Mouse (Mus musculus) cerebellum, adult 2 months (tissue): ENCODE results near the gene Nthl1.

ENCODE experiments used
- CTCF ChIP-seq: fragments of 200-500 bp; IDR thresholded peaks from 2 replicates; pipeline ENCODE4 v1.5.1; 2011; ENCODE audit warnings: low read depth, mild to moderate bottlenecking, control low read depth, low read length, moderate library complexity, borderline replicate concordance; ENCODE audit not compliant: insufficient read depth
- POLR2A ChIP-seq: fragments of 200-500 bp; IDR thresholded peaks from 2 replicates; pipeline ENCODE4 v1.6.1; 2011; ENCODE audit warnings: low read length, control low read depth, borderline replicate concordance; ENCODE audit not compliant: insufficient read depth

DNA sequence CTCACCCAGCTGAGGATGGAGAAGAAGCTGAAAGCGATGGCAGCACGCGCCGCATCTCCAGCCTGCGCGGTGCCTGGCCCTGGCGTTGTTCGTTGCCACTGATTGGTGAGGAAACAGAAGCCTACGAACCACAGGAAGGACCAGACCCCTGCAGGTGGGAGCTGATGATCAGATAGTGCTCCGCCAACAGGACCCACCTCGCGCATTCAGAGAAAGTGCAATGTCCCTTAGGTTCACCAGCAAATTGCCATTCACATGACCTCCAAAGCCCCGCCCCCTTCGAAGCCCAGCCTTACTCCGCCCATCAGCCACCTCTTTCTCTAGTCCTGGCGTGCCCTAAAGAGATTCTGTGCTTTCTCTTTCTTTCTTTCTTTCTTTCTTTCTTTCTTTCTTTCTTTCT, 54.0 kb downstream of the Nthl1 start:
- no peak for TF ChIP-seq CTCF
- no peak for TF ChIP-seq POLR2A
